In the genomic region with DNA sequence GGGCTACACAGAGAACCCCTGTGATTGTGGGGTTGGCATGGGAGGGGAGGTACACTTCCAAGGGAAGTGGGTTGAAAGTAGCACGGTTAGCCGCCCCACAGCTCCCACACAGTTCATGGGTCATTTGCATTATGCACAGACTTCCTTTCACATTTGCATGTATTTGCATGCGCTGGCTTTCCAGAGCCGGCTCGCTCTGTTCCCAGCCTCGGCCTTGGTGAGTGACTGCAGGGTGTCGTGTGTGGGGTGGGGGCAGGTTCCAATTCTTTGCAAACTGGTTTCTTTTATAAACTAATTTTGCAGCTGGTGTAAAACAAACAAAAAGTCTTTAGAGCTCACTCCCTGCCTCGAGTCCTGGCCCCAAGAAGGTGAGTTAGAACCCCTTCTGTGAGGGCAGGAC, we compare ENCODE assay signal across 29 mouse cellular contexts. TPM values are rescaled to one million over a fixed set of nuclear protein-coding genes. Genes with fewer than 3 reads are reported as not detected.
DNase-seq lines count a peak whose midpoint lies in the region; ATAC-seq lines count a peak whose summit lies in the region.
"Had no signal": no experiment of that assay in that cellular context is flagged by ENCODE, and none has a peak within 500 bp of the region (broad histone marks: within the 10 kb centered on the region; RNA-seq: fewer than 3 reads in every experiment).

No protein-coding gene starts in this region.

- no peak overlapping the region for H3K4me2 ChIP-seq in forebrain, embryonic 12.5 days
- H3K4me2 ChIP-seq in forebrain, embryonic 15.5 days (replicated peaks), result no peak overlapping the region
- no peak overlapping the region for H3K4me2 ChIP-seq in midbrain, embryonic 11.5 days
- no peak overlapping the region for H3K4me2 ChIP-seq in midbrain, embryonic 13.5 days (replicated peaks)
- H3K4me2 ChIP-seq: embryonic facial prominence, embryonic 13.5 days; kidney, embryonic 15.5 days; limb, embryonic 15.5 days; liver, embryonic 13.5 days had no signal

- 39% methylated on average over 8 of the region's 8 CpGs for WGBS in forebrain, embryonic 12.5 days
- 26% methylated on average over 8 of the region's 8 CpGs for WGBS in forebrain, embryonic 15.5 days
- 62% methylated on average over 8 of the region's 8 CpGs for WGBS in midbrain, embryonic 11.5 days
- 32% methylated on average over 8 of the region's 8 CpGs for WGBS in midbrain, embryonic 13.5 days

- no peak for ATAC-seq in forebrain, embryonic 12.5 days (ENCODE audit: low FRiP score)
- ATAC-seq in forebrain, embryonic 15.5 days (replicated peaks), result no peak
- ATAC-seq in midbrain, embryonic 11.5 days (ENCODE audit: low FRiP score), result no peak
- no peak for ATAC-seq in midbrain, embryonic 13.5 days
- ATAC-seq: lung, postnatal 0 days; midbrain, embryonic 16.5 days had no signal

- H3K4me3 ChIP-seq in forebrain, embryonic 12.5 days (replicated peaks), result no peak overlapping the region
- no peak overlapping the region for H3K4me3 ChIP-seq in forebrain, embryonic 15.5 days
- H3K4me3 ChIP-seq in midbrain, embryonic 11.5 days (ENCODE audit: low read depth, low read length), result no peak overlapping the region
- no peak overlapping the region for H3K4me3 ChIP-seq in midbrain, embryonic 13.5 days (replicated peaks)
- H3K4me3 ChIP-seq: embryonic facial prominence, embryonic 13.5 days; forebrain, embryonic 10.5 days; hindbrain, embryonic 10.5 days; kidney, embryonic 15.5 days; limb, embryonic 15.5 days; liver, embryonic 13.5 days had no signal

- no peaks in the 10 kb centered on the region for H3K36me3 ChIP-seq in forebrain, embryonic 12.5 days (replicated peaks)
- no peaks in the 10 kb centered on the region for H3K36me3 ChIP-seq in forebrain, embryonic 15.5 days
- H3K36me3 ChIP-seq in midbrain, embryonic 11.5 days (ENCODE audit: control insufficient read depth, insufficient read depth, low read length), result no peaks in the 10 kb centered on the region
- H3K36me3 ChIP-seq in midbrain, embryonic 13.5 days, result no peaks in the 10 kb centered on the region
- H3K36me3 ChIP-seq in splenic B cell, adult 2 months (ENCODE audit: control insufficient read depth, insufficient read depth, low read length, poor library complexity, severe bottlenecking), result no peaks in the 10 kb centered on the region
- H3K36me3 ChIP-seq: embryonic facial prominence, embryonic 13.5 days; forebrain, embryonic 10.5 days; G1E; hindbrain, embryonic 10.5 days; kidney, embryonic 15.5 days; limb, embryonic 15.5 days; liver, embryonic 13.5 days had no signal

- H3K9ac ChIP-seq in forebrain, embryonic 12.5 days, result no peak overlapping the region
- no peak overlapping the region for H3K9ac ChIP-seq in forebrain, embryonic 15.5 days (replicated peaks)
- H3K9ac ChIP-seq in midbrain, embryonic 11.5 days (ENCODE audit: low read length), result no peak overlapping the region
- no peak overlapping the region for H3K9ac ChIP-seq in midbrain, embryonic 13.5 days (replicated peaks)
- H3K9ac ChIP-seq: embryonic facial prominence, embryonic 13.5 days; kidney, embryonic 15.5 days; limb, embryonic 15.5 days; liver, embryonic 13.5 days had no signal

- 0 out of 2 replicates have a peak overlapping the region, but pooled peaks have one; percentile 46 for H3K27ac ChIP-seq in forebrain, embryonic 12.5 days
- H3K27ac ChIP-seq in forebrain, embryonic 15.5 days (replicated peaks), result no peak overlapping the region
- H3K27ac ChIP-seq in midbrain, embryonic 11.5 days (ENCODE audit: low read depth, low read length), result no peak overlapping the region
- no peak overlapping the region for H3K27ac ChIP-seq in midbrain, embryonic 13.5 days
- H3K27ac ChIP-seq: embryonic facial prominence, embryonic 13.5 days; forebrain, embryonic 10.5 days; hindbrain, embryonic 10.5 days; kidney, embryonic 15.5 days; limb, embryonic 15.5 days; liver, embryonic 13.5 days had no signal

- H3K27me3 ChIP-seq in forebrain, embryonic 12.5 days, result 0 out of 2 replicates have a peak, but pooled peaks cover 4% of the 10 kb centered on the region
- no peaks in the 10 kb centered on the region for H3K27me3 ChIP-seq in forebrain, embryonic 15.5 days
- H3K27me3 ChIP-seq in midbrain, embryonic 11.5 days (ENCODE audit: control insufficient read depth, insufficient read depth, low read length), result no peaks in the 10 kb centered on the region
- H3K27me3 ChIP-seq in midbrain, embryonic 13.5 days, result no peaks in the 10 kb centered on the region
- 0 out of 2 replicates have a peak, but pooled peaks cover 2% of the 10 kb centered on the region for H3K27me3 ChIP-seq in splenic B cell, adult 2 months (ENCODE audit: control insufficient read depth, insufficient read depth, low read length, poor library complexity, severe bottlenecking)
- H3K27me3 ChIP-seq: kidney, embryonic 15.5 days; liver, embryonic 13.5 days had no signal

- peaks cover 35% of the 10 kb centered on the region for H3K4me1 ChIP-seq in forebrain, embryonic 12.5 days
- peaks cover 34% of the 10 kb centered on the region for H3K4me1 ChIP-seq in forebrain, embryonic 15.5 days
- no peaks in the 10 kb centered on the region for H3K4me1 ChIP-seq in midbrain, embryonic 11.5 days (ENCODE audit: control insufficient read depth, insufficient read depth, low read length)
- H3K4me1 ChIP-seq in midbrain, embryonic 13.5 days (replicated peaks), result peaks cover 37% of the 10 kb centered on the region
- H3K4me1 ChIP-seq: liver, embryonic 13.5 days had no signal

- no peaks in the 10 kb centered on the region for H3K9me3 ChIP-seq in forebrain, embryonic 12.5 days
- no peaks in the 10 kb centered on the region for H3K9me3 ChIP-seq in forebrain, embryonic 15.5 days
- H3K9me3 ChIP-seq in midbrain, embryonic 11.5 days (ENCODE audit: control insufficient read depth, low read length), result no peaks in the 10 kb centered on the region
- H3K9me3 ChIP-seq in midbrain, embryonic 13.5 days, result no peaks in the 10 kb centered on the region
- H3K9me3 ChIP-seq: embryonic facial prominence, embryonic 13.5 days; forebrain, embryonic 10.5 days; hindbrain, embryonic 10.5 days; kidney, embryonic 15.5 days; limb, embryonic 15.5 days; liver, embryonic 13.5 days had no signal

- DNase-seq in midbrain, embryonic 11.5 days (ENCODE audit: low spot score, missing footprints), result peak; percentile 85
- DNase-seq in ES-CJ7 (ENCODE audit: low read depth, low spot score), result peak; percentile 88
- peak; percentile 50 for DNase-seq in splenic B cell, adult 2 months (ENCODE audit: low read depth, low spot score)
- DNase-seq in right cerebral cortex, postnatal 36 days (ENCODE audit: low spot score in 2 of 2), result no peak
- DNase-seq in embryo, embryonic 10 days (ENCODE audit: low spot score), result no peak
- DNase-seq: adrenal gland, postnatal 14 days; cerebellum, adult 11-12 months; cerebellum, adult 9-11 months; gastrocnemius, postnatal 14 days; heart, postnatal 14 days; kidney, adult 11 months; kidney, postnatal 36 days; left cerebral cortex, postnatal 4 days; liver, embryonic 13.5 days; lung, adult 18-20 months; right cerebral cortex, postnatal 25 days; thymus, adult 18-20 months; thymus, postnatal 36 days had no signal

RNA-seq across cellular contexts. Expression of a gene that starts 34.4 kb away (rescaled TPM):
- 30.6 and 30.8 TPM in 2 replicates for polyA plus RNA-seq in forebrain, embryonic 12.5 days (2016; fragmentation: Nextera tagmentation; extraction: Ambion mirVana)
- polyA plus RNA-seq in forebrain, embryonic 15.5 days (2015; fragmentation: Nextera tagmentation; extraction: Ambion mirVana), result 22.3 and 23.2 TPM in 2 replicates
- 13.2 and 16.3 TPM in 2 replicates for polyA plus RNA-seq in midbrain, embryonic 11.5 days (2014; fragmentation: Nextera tagmentation; extraction: Ambion mirVana)
- 16.5 and 24.0 TPM in 2 replicates for polyA plus RNA-seq in midbrain, embryonic 13.5 days (2015; fragmentation: Nextera tagmentation; extraction: Ambion mirVana)

Comparison
In these comparisons a context has a peak if more than half of its experiments do, and no peak if none do; other contexts are left out.
1. DNase-seq: peak in midbrain, embryonic 11.5 days (single experiment), ES-CJ7 (single experiment) and splenic B cell, adult 2 months (single experiment); none in right cerebral cortex, postnatal 36 days (0 of 2) and embryo, embryonic 10 days (single experiment).